Mouse (Mus musculus) c-Kit-positive CD71-positive TER-119-positive erythroid progenitor cells, embryonic 14.5 days (primary cell): ENCODE data around the gene Rhot2.

Source experiments
- DNase-seq: peaks from one replicate; pipeline ENCODE4 v3.0.0-alpha.2; 2013; ENCODE audit warnings: low spot score

Gene Rhot2

DNA sequence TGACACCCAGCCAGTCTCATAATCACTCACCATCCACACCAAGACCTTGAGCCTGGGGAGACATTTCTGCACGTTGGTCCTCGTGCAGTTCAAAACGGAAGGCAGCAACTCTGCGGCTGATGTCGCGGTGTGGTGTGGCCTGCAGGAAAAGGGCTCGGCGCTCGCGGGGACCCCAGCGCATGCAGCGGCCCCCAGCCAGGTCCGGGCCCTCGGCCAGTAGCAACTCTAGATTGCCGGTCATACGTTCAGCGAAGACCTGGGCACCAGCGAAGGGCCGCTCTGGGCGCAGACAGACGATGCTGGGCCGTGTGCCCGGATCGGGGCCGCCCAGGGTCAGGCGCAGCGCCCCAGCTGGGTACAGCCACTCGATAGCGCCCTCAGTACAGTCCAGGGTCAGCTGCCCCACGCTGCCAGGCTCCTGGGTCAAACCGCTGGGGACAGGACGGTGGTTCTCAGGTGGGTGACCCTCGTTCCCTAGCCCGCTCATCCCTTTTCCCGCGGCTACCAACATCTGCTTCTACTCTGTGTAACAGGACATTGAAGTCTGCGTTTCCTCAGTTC lies 48.4 kb downstream of the Rhot2 start:
- no peak for DNase-seq

DNA sequence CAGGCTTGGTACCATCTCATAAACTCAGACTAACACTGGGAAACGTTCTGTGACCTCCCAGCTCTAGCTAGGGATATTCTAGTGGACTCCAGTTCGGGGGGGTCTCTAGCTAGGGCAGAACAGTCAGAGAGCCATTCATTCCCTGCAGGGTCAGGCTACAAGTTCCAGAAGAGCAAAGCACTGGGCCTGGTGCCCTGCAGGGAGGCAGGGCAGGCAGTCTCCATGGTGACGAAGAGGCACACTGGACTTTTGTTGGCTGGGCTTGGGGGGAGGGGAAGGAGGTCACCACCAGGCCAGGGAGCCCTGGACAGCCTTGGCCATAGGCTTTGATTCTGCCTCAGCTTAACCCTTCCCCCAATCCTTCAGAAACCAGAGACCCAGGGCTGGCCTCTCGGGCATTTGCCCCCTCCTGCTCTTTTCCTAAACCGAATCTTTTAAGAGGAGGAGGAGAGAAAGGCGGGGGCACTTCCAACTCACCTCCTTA lies 49.0 kb downstream of the Rhot2 start, which contains the start of gene AC134908.4:
Gene AC134908.4, minus strand, starts transcription at position 51 of the 484 bp plus-strand sequence.
- no peak for DNase-seq

DNA sequence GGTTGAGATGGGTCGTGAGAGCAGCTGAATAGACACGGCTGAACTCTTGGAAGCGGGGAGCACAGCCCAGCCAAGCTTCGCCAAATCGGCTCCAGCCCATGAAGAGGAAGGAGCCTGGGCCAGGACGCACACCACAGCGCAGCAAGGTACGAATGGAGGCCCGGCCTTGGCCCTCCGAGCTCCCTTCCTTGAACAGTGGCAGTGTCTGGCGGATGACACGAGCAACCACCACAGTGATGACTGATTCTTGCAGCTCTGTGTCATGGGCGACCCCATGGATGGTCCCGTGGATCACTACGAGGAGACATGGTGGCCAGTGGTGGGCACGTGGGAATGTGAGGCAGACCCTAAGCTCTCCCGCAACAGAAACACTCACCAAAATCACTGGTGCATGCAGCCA lies 49.7 kb downstream of the Rhot2 start:
- no peak for DNase-seq

DNA sequence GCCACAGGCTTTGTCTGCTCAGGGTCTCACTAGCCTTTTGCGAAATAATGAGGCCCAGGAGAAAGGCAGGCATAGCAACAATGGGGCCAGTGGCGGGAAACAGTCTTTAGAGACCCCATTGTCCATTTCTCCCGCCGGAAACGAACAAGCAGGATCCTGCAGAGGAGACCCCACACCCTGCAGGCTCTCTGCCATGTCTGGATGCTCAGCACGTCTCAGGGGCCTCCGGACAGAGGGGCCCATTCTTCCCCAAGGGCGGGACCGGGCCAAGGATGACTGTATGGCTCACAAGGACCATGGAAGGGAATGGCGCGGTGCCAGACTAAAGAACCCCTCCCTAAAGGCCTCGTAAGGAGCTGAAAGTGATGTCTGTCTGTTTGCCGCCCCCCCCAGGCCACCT lies 50.5 kb downstream of the Rhot2 start:
- DNase-seq: no peak

DNA sequence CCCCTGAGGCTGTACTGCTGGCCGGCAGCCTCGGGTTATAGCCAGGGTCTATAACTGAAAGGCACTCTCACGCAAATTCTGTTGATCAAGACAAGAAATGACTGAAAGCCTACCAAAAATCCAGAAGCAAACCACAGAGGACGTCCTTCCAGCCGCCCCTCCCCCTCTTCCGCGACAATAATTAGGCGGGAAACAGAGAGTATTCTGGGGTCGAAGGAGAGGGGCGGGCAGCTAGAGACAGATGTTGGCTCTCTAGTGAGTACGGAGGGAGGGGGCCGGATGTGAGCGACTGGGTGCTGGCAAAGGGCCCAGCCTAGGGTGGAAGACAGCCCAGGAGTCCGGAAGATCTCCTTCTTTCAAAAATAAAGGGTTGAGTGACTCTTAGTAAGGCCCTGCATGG lies 52.0 kb downstream of the Rhot2 start, which contains the start of gene Fam173a:
Gene Fam173a, minus strand, starts transcription at position 287 of the 400 bp plus-strand sequence.
- peak; percentile 51 for DNase-seq

DNA sequence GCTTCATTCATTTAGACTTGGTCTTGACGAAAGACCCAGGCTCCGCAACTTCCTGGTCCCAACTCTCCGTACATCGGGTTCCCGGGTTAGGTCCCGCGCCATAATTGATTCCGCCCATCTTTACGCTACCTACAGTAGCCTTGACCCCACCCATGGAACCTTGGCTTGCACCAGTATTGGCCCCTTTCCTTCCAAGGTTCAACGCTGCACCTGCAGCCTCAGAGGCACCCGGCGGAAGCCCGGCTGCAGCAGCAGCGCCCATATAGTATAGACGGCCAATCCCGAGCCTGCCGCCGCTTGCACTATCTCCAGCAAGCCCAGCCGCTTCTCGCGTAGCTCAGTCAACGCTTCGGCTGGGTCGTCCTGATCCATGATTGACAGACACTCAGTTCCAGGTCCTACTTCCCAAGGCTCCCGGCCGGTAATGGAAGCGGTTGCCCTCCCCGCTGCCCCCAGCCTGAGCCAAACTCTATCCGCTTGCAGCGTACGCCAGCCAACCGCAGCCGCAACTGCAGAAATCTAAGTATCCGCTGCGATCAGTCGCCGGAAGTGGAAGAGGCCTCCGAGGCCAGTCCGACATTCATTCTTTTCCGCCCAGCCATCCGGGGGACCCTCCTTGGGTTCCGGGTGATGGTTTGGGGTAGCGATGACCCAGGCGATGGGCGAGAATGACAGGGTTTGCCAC lies 52.7 kb downstream of the Rhot2 start:
- DNase-seq: peak; percentile 85

DNA sequence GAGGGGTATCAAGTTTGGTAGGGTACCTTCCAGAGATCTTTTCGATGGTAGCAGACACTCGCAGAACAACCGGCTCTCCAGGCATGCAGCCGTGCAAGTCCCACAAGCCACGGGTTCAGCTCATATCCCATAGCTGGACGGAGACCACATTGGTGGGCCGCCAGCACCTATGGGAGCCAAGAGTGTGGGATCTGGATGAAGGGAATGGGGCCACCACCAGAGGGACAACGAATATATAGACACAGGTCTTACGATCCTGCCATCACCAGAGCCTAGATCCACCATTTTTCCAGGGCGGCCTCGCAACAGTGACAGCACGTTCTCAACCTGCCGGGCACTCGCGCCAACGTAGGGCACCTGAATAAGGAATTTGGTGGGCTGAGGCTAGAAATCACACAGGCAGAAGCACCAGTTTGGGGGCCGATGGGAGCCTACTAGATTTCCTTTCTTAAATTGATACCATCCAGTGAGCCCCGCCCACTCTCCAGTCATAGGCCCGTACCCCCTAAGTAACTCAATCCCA lies 53.3 kb downstream of the Rhot2 start:
- DNase-seq: no peak
